Mouse (Mus musculus) cerebellum, postnatal 4 days (tissue): Measurements from ENCODE around the gene Mfap1b.
A peak's percentile ranks its signal among the peaks of the same experiment; 100 is the strongest.
"Not testable (repeated sequence)": the region's sequence is repeated elsewhere in the genome, so short reads cannot be mapped to it uniquely, and the experiment has no call there.

Experiments used
- DNase-seq, 2 experiments: peaks; one replicate each; pipeline ENCODE4 v3.0.0; 2022; ENCODE audit warnings: low spot score in 2 of 2, mixed read lengths in 1 of 2

Mfap1b gene

GRCm38 (mm10) chr2:121472783-121473182, 1.1 kb downstream of the Mfap1b start:
- DNase-seq: not testable (repeated sequence)

- not testable (repeated sequence) for DNase-seq
Measured at GRCm38 (mm10) chr2:121468982-121469381, 4.9 kb downstream of the Mfap1b start.

DNA sequence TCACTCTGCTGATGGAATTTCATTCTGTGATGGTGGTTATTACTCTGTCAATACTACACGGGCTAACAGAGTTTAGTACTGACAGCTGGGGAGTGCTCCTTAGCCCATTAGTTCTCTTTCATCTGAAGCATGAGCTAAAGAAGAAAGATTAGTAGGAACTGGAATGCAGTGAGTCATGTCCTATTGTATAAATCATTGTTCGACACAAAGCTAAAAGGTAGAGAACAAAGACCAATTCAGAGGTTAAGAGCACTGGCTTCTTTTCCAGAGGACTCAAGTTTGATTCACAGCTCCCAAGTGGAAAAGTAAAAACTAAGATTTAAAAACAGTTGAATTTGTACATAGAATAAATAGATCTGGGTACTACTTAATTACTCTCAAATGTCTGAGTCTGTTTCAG, 13.8 kb downstream of the Mfap1b start:
- no peak for DNase-seq

GRCm38 (mm10) chr2:121456692-121457642, 16.9 kb downstream of the Mfap1b start, which contains the start of gene Serinc4:
Serinc4 (minus strand) TSS chr2:121456781.
- peak; percentile 64 to 76 for DNase-seq

- no peak for DNase-seq
Measured at GRCm38 (mm10) chr2:121455534-121455933, 18.3 kb downstream of the Mfap1b start.

DNA sequence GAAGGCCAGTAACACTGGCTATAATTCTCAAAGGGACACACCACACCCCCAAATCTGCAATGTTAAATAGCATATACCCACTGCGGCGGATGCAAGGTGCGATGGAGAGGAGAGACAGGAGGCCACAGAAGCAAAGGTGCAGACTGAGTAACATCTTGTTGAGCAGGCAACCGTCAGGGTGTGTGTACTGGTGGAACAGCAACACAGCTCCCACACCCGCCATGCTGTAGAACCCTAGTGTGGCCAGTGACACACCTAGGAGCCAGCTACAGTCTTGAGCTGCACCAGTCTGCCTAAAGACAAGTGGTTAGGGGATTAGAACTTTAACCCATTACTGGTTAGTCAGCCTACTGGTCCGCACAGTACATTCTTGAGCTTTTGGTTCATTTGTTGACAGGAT, 19.9 kb downstream of the Mfap1b start:
- DNase-seq: no peak

- no peak for DNase-seq
Measured at GRCm38 (mm10) chr2:121452990-121453389, 20.9 kb downstream of the Mfap1b start, which contains the start of gene Hypk. Hypk (plus strand) TSS chr2:121453290.

DNA sequence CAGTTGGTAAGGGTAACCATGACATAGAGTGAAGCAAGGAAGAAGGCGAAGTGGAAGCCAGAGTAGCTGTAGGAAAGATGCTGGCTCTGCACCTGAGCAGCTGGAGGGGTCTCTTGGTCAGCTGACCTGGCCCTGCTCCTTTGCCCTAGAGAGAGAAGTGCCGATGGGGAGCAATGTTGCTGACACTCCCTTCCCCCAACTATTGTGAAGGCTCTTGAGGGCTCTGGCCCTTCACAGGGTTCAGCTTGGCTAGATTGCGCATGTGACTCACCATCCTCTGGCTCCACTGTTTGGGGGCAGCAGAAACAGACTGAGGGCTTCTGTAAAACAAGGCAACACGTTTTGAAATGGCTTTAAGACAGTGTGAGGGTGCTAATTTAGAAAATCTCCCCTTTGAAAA, 21.5 kb downstream of the Mfap1b start:
- DNase-seq: no peak

DNA sequence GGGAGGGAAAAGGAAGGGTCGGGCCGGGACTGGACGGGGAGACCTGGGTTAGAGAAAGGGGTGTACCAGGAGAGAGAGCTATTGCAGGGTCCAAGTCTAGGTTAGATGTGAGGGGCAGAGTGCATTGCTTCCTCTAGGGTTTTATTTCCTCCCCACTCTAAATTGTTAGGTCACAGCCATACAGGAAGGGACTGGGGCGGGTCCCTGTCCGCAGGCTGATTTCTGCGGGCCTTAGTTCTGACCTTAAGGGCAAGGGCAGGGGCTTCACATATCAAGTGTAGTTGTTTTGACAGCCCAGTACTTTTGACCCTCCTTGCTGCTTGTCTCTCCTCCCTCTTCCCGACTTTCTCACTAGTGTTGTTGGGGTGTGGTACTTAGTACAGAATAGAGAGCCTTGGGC, 23.8 kb downstream of the Mfap1b start:
- no peak for DNase-seq

DNA sequence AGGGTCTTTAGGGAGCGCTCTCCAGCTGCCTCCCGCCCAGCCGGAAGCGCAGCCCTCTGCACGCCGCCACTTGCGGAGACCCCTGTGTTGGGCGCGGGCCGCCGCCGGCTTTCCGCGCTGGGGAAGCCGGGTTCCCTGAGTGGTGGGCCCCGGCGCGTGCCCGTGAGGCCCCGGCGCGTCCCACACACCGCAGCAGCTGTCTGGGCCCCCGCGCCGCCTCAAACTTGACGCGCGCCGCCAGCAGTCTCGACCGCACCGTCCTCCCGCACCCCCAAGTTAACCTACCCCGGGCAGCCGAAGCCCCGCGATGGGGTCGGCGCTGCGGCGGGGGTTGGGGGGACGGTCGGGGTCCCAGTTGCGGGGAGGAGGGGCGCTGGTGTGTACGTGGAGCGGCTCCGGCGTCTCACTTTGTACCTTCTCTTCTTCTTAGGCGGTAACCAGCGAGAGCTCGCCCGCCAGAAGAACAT, 24.3 kb downstream of the Mfap1b start:
- DNase-seq: no peak

GRCm38 (mm10) chr2:121448739-121449535, 24.9 kb downstream of the Mfap1b start, which contains the start of gene Serf2:
Serf2 (plus strand) TSS chr2:121449195.
- DNase-seq: peak; percentile 97 to 98

GRCm38 (mm10) chr2:121448136-121448535, 25.7 kb downstream of the Mfap1b start:
- DNase-seq: no peak

- DNase-seq: no peak
Measured at GRCm38 (mm10) chr2:121447006-121447405, 26.9 kb downstream of the Mfap1b start.

- no peak for DNase-seq
Measured at GRCm38 (mm10) chr2:121446506-121446905, 27.4 kb downstream of the Mfap1b start.

DNA sequence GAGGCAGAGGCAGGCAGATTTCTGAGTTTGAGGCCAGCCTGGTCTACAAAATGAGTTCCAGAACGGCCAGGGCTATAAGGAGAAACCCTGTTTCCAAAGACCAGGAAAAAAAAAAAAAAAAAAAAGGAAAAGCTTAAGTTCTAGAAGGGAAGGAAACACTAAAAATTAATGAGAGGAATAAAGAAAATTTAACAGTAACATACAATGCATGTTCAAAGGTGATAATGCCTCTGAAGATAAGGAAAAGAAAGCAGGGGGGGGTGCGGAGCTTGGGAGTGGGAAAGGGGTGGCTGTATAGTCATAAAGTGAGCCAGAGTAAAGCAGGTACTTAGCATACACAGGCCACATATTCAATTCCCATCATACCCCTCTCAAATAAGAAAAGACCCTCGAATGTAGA, 28.8 kb downstream of the Mfap1b start:
- DNase-seq: no peak

GRCm38 (mm10) chr2:121444178-121444577, 29.7 kb downstream of the Mfap1b start, which contains the start of gene Ell3:
Ell3 (minus strand) TSS chr2:121444278.
- DNase-seq: no peak

DNA sequence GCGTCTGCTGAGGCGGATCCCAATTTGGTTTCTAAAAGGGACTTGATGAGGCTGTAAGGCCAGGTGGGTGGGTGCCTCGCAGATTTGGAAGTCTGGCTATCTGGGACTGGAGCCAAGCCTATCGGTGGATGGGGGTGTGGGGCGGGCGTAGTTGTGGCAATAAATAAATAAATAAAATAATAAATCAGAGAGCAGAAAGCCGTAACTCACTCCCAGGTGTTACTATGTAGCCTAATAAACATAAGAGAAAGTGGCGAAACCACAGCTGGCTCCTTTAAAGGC, 30.9 kb downstream of the Mfap1b start:
- no peak for DNase-seq

- no peak for DNase-seq
Measured at GRCm38 (mm10) chr2:121442259-121443067, 31.4 kb downstream of the Mfap1b start.

DNA sequence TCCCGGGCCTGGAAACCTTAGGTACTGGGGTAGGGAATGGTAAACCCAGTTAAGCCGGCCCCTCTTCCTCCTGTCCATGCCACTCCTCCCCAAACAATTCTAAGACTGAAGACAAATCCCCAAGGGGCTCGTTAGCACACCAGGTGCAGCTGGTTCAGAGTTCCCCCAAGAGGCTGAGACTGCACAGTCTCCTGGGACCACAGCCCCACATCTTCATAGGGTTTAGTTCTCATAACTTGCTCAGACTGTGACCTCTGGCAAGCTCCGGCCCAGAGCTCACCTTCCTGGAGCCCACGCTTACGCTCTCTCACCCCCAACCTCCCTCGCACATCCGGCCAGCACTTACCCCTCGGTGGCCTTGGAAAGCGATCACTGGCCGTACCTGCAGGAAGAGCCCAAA, 32.1 kb downstream of the Mfap1b start:
- no peak for DNase-seq

DNA sequence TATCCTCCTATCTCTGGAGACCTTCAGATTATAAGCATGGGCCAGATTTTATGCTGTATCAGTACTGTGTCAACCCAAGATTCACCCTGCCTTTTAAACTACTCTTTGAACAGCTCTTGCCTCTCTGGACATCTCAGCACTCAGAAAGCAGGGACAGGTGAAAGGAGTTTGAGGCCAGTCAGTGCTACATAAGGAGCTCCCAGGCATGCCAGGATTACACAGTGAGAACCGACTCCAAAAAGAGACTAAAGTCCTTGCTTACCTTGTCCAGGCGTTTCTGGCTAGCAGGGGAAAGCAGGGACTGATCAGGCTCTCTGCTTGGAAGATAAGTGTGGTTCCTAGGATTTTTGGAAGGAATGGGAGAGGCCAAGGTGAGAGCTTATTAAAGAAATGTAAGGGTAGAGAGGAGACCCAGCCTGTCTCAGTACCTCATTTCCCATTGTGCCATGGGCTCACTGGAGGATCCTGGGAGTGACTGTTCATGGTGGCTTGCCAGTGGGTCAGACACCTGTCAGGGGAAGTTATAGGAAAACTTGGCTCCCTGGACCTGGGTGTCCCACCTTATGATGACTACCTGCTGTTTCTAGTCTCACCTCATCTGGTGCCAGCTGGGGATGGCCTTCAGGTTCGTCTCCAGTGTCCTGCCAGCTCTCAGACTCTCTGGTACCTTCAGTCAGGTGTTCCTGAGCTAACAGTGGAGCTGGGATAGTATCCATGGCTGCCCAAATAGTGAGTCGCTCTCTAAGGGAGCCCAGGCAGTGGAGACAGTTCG, 32.8 kb downstream of the Mfap1b start:
- no peak for DNase-seq

DNA sequence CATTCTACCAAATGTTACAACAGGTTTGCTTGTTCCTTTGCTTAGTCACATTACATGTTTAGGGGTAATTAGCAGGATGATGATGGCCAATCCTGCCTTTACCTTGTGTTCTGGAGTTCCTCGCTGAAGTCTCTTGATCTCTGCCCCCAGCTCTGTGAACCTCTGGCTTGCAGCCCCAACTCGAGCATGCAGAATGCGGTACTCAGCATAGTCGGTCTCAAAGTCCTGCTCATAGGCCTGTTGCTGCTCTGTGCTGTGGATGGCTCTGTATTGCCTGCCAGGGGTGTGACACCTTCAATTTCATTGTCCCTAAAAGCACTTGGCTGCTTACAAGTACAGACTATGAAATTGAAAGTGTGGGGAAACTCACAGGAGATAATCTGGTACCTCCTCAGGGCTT, 34.1 kb downstream of the Mfap1b start:
- DNase-seq: no peak
